Mouse (Mus musculus) spleen, adult 18-20 months (tissue): Measurements from ENCODE around the gene Pon2.

Experiments
- DNase-seq, 2 experiments: peaks; one replicate each; pipeline ENCODE4 v3.0.0; 2022; ENCODE audit warnings: mixed read lengths in 2 of 2

Gene Pon2

DNA sequence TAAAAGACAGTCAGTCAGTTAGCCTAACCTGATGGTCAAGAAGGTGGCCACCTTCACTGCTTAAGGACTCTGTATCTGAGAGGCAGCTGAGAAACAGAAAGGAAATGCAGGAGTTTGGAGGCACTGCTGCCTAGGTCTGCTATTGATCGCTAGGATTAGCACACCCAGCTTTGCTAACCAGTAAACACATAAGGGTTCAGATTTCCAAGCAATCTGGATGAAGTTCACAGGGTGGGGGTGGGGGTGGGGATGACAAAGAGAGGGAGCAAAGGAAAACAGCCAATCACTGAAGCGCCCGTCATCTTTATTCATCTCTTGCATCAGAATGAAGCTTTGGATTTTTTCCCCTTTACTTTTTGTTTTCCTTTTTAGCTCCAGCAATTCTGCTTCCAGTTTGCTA, 76.2 kb downstream of the Pon2 start:
- DNase-seq, result no peak

DNA sequence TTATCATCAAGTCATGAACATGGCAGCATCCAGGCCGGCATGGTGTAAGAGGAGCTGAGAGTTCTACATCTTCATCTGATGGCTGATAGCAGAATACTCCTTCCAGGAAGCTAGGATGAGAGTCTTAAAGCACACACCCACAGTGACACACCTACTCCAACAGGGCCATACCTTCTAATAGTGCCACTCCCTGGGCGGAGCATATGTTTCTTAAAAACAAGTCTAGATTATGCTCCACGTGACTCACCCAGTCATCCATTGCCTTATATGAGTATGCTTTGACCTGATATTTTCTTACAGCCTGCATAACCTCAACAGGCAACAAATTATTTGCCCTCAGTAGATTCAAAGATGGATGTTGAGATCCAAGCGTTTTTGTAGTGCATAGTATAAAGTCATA, 80.1 kb downstream of the Pon2 start:
- no peak for DNase-seq
